Mouse (Mus musculus): ENCODE results near the gene Slc35b2. TPM values are rescaled to one million over a fixed set of nuclear protein-coding genes. Genes with fewer than 3 reads are reported as not detected.
A peak's percentile ranks its signal among the peaks of the same experiment; 100 is the strongest.

Gene Slc35b2
- total and polyA plus RNA-seq, 2 experiments from 2014 or later, result 83.8 to 87.0 TPM

- WGBS, result 2% methylated on average over 58 of the region's 58 CpGs
- peaks cover 28% of the 10 kb centered on the region for H3K4me1 ChIP-seq (ENCODE audit: insufficient read depth)
- H3K9ac ChIP-seq, result peak overlapping the region; percentile 63
- TF ChIP-seq CTCF (IDR thresholded peaks at IDR 0.05; ENCODE audit: low read depth), result no peak; the same call in 1 of the 2 replicates
- H3K9me3 ChIP-seq (ENCODE audit: low read length), result no peaks in the 10 kb centered on the region
- H3K4me2 ChIP-seq (ENCODE audit: low read depth), result peak overlapping the region; percentile 89
- peak overlapping the region; percentile 31 for H3K27ac ChIP-seq (ENCODE audit: low read depth, low read length)
- peak overlapping the region; percentile 47 for H3K4me3 ChIP-seq (ENCODE audit: low read depth, low read length)
- no peaks in the 10 kb centered on the region for H3K36me3 ChIP-seq (ENCODE audit: insufficient read depth)
- ATAC-seq (peak; percentile 73), DNase-seq (peak; percentile 76)
- H3K27me3 ChIP-seq (ENCODE audit: insufficient read depth, low read length), result no peaks in the 10 kb centered on the region
Measured at GRCm38 (mm10) chr17:45594881-45595735, 31.4 kb downstream of the Slc35b2 start.

- peak overlapping the region; percentile 47 for H3K4me3 ChIP-seq (ENCODE audit: low read depth, low read length)
- H3K4me1 ChIP-seq (ENCODE audit: insufficient read depth), result peaks cover 28% of the 10 kb centered on the region
- no peak for TF ChIP-seq CTCF (IDR thresholded peaks at IDR 0.05; ENCODE audit: low read depth)
- H3K36me3 ChIP-seq (ENCODE audit: insufficient read depth), result no peaks in the 10 kb centered on the region
- DNase-seq, result peak; percentile 45
- H3K27me3 ChIP-seq (ENCODE audit: insufficient read depth, low read length), result no peaks in the 10 kb centered on the region; the same call in 1 of the 2 replicates
- peak overlapping the region; percentile 31 for H3K27ac ChIP-seq (ENCODE audit: low read depth, low read length)
- WGBS, result 6% methylated on average over 23 of the region's 23 CpGs
- H3K4me2 ChIP-seq (ENCODE audit: low read depth), result peak overlapping the region; percentile 89
- peak overlapping the region; percentile 63 for H3K9ac ChIP-seq
- no peaks in the 10 kb centered on the region for H3K9me3 ChIP-seq (ENCODE audit: low read length)
- peak; percentile 18; the same call in 1 of the 2 replicates for ATAC-seq
Measured at GRCm38 (mm10) chr17:45595736-45596390, 32.2 kb downstream of the Slc35b2 start.

GRCm38 (mm10) chr17:45596631-45597396 is 33.1 kb downstream of the Slc35b2 start:
- DNase-seq, result peak; percentile 71
- peaks cover 1% of the 10 kb centered on the region; the same call in 1 of the 2 replicates for H3K27me3 ChIP-seq (ENCODE audit: insufficient read depth, low read length)
- H3K9me3 ChIP-seq (ENCODE audit: low read length), result no peaks in the 10 kb centered on the region
- WGBS, result 26% methylated on average over 11 of the region's 11 CpGs
- peak overlapping the region; percentile 29; the same call in 1 of the 2 replicates for H3K27ac ChIP-seq (ENCODE audit: low read depth, low read length)
- peak; percentile 53 for ATAC-seq
- TF ChIP-seq CTCF (IDR thresholded peaks at IDR 0.05; ENCODE audit: low read depth), result peak; percentile 66
- no peak overlapping the region for H3K9ac ChIP-seq
- no peaks in the 10 kb centered on the region for H3K36me3 ChIP-seq (ENCODE audit: insufficient read depth)
- H3K4me3 ChIP-seq (ENCODE audit: low read depth, low read length), result no peak overlapping the region
- H3K4me1 ChIP-seq (ENCODE audit: insufficient read depth), result peaks cover 28% of the 10 kb centered on the region
- H3K4me2 ChIP-seq (ENCODE audit: low read depth), result no peak overlapping the region

GRCm38 (mm10) chr17:45597787-45598186 is 34.1 kb downstream of the Slc35b2 start:
- no peaks in the 10 kb centered on the region for H3K36me3 ChIP-seq (ENCODE audit: insufficient read depth)
- H3K27ac ChIP-seq (ENCODE audit: low read depth, low read length), result no peak overlapping the region
- no peak for TF ChIP-seq CTCF (IDR thresholded peaks at IDR 0.05; ENCODE audit: low read depth)
- no peaks in the 10 kb centered on the region for H3K9me3 ChIP-seq (ENCODE audit: low read length)
- peaks cover 20% of the 10 kb centered on the region for H3K4me1 ChIP-seq (ENCODE audit: insufficient read depth)
- H3K27me3 ChIP-seq (ENCODE audit: insufficient read depth, low read length), result peaks cover 7% of the 10 kb centered on the region; the same call in 1 of the 2 replicates
- DNase-seq, result peak; percentile 61
- no peak overlapping the region for H3K4me3 ChIP-seq (ENCODE audit: low read depth, low read length)
- H3K4me2 ChIP-seq (ENCODE audit: low read depth), result no peak overlapping the region
- no peak for ATAC-seq
- WGBS, result 32% methylated on average over 3 of the region's 3 CpGs
- H3K9ac ChIP-seq, result no peak overlapping the region

GRCm38 (mm10) chr17:45598376-45598775 is 34.7 kb downstream of the Slc35b2 start:
- H3K27ac ChIP-seq (ENCODE audit: low read depth, low read length), result no peak overlapping the region
- H3K4me2 ChIP-seq (ENCODE audit: low read depth), result no peak overlapping the region
- H3K27me3 ChIP-seq (ENCODE audit: insufficient read depth, low read length), result peaks cover 7% of the 10 kb centered on the region; the same call in 1 of the 2 replicates
- whole genome bisulfite sequencing, result 83% methylated on average over 2 of the region's 2 CpGs
- H3K4me3 ChIP-seq (ENCODE audit: low read depth, low read length), result no peak overlapping the region
- no peaks in the 10 kb centered on the region for H3K9me3 ChIP-seq (ENCODE audit: low read length)
- no peak overlapping the region for H3K9ac ChIP-seq
- no peaks in the 10 kb centered on the region for H3K36me3 ChIP-seq (ENCODE audit: insufficient read depth)
- DNase-seq, result no peak
- no peak for ATAC-seq
- no peak for TF ChIP-seq CTCF (IDR thresholded peaks at IDR 0.05; ENCODE audit: low read depth)
- peaks cover 17% of the 10 kb centered on the region for H3K4me1 ChIP-seq (ENCODE audit: insufficient read depth)

- Histone ChIP-seq H3K4me1 (ENCODE audit: insufficient read depth) (peaks cover 13% of the 10 kb centered on the region), H3K9ac (no peak overlapping the region), H3K9me3 (ENCODE audit: low read length) (no peaks in the 10 kb centered on the region), H3K36me3 (ENCODE audit: insufficient read depth) (no peaks in the 10 kb centered on the region), H3K27me3 (ENCODE audit: insufficient read depth, low read length) (peaks cover 7% of the 10 kb centered on the region; the same call in 1 of the 2 replicates), H3K4me2 (ENCODE audit: low read depth) (peak overlapping the region; percentile 25; the same call in 1 of the 2 replicates), H3K4me3 (ENCODE audit: low read depth, low read length) (no peak overlapping the region), H3K27ac (ENCODE audit: low read depth, low read length) (no peak overlapping the region)
- ATAC-seq (no peak), DNase-seq (no peak)
- no peak for TF ChIP-seq CTCF (IDR thresholded peaks at IDR 0.05; ENCODE audit: low read depth)
- WGBS, result 39% methylated on average over 3 of the region's 3 CpGs
Measured at GRCm38 (mm10) chr17:45598891-45599290, 35.2 kb downstream of the Slc35b2 start.
